Mouse (Mus musculus) cerebral cortex, adult 2 months (tissue): ENCODE data around the gene Zfp729a.

Experiments
- WGBS: fragments of 180-500 bp; shearing (Covaris S2); methylation state at CpG from one replicate; pipeline ENCODE4 v1.1.7; 2018; 5-methylcytosine and 5-hydroxymethylcytosine counted together

Gene Zfp729a

DNA sequence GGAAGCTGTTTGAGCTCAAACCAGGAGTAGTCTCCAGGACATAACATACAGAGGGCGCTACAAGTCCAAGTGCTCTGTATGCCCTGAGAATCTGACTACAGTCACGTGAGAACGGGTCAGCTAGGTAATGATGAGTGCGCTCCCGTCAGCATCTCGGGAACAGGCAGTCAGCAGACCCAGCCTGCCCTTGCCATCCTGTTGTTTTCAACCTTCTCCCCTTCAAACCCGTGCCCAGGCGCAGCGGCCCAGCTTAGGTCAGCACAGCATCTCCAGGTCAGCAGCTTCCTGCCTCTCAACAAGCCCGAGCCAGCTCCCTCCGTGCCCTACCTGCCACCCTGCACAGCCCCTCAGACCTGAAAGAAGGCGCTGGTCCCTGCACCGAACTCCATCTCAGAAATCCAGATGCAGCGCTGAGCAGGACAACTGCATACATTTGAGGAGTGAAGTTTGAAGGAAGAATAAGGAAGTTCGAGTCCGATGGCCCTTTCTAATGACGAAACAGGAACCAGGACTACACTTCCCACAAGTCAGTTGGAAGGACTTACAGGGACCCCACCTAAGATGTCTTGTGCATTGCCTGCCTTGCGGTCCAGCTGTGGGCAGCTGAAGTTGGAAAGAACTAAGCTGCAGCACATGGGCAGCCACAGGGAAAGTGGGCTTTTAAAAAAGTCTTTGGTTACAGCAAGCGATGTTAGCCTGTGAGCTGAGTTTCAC is at the start of gene Zfp729a, which contains the start of gene Gm49345:
Gene Zfp729a, minus strand, starts transcription at position 498 of the 714 bp plus-strand sequence.
Gene Gm49345, minus strand, starts transcription at position 476 of the 714 bp plus-strand sequence.
- WGBS, result under 1% methylated on average over 19 of the region's 19 CpGs

DNA sequence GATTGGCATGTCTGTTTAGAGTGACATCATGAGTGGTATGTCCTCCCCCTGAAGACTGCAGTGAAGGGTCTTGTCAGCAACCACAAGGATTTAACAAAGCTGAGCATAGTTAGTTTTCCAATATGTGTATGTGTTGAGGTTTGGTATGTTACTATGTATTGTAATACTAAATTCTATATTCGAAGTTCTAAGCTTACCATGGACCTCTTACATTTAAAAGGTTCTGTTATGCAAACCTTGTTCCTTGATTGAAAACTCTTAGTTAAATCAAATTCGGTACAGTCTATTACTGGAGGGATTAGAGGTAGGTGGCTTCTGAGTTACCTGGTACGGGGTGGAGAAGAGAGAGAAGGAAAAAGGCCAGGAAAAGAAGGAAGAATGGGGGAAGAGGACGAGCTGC is 49.4 kb upstream of the Zfp729a start, which contains the start of gene Zfp738:
Gene Zfp738, minus strand, starts transcription at position 101 of the 400 bp plus-strand sequence.
- 78% methylated on average over 4 of the region's 4 CpGs for WGBS

DNA sequence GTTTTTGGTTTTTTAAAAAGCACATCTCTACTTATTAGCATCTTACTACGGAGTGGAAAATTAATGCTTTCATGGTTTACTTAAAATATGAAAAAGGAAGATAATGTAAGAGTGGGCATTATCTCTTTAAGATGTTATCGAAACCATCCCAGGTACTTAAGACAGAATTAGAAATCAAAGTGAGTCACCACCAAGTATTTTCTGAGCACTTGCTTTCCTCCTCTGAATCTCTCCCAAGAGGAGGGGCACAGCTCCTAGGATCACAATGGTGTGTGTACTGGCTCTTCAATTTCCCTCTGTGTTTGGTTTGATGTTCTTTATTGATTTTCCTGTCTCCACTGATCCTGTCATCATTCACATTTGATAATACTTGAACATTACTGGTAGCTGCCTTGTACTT is 46.2 kb upstream of the Zfp729a start:
- WGBS, result 30% methylated on average over 2 of the region's 2 CpGs

DNA sequence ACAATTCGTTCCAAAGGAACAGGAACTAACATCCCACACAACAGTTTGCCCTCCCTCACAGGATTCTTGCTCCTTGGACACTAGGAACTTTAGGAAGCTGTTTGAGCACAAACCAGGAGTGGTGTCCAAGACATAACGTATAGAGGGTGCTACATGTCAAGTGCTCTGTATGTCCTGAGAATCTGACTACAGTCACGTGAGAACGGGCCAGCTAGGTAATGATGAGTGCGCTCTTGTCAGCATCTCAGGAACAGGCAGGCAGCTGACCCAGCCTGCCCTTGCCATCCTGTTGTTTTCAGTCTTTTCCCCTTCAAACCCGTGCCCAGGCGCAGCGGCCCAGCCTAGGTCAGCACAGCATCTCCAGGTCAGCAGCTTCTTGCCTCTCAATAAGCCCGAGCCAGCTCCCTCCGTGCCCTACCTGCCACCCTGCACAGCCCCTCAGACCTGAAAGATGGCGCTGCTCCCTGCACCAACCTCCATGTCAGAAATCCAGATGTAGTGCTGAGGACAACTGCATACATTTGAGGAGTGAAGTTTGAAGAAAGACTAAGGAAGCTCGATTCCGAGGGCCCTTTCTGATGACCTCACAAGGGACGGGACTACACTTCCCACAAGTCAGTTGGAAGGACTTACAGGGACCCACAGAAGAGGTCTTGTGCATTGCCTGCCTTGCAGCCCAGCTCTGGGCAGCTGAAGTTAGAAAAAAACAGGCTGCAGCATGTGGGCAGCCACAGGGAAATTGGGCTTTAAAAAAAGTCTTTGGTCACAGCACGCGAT is 45.6 kb upstream of the Zfp729a start:
- WGBS, result 2% methylated on average over 16 of the region's 16 CpGs

DNA sequence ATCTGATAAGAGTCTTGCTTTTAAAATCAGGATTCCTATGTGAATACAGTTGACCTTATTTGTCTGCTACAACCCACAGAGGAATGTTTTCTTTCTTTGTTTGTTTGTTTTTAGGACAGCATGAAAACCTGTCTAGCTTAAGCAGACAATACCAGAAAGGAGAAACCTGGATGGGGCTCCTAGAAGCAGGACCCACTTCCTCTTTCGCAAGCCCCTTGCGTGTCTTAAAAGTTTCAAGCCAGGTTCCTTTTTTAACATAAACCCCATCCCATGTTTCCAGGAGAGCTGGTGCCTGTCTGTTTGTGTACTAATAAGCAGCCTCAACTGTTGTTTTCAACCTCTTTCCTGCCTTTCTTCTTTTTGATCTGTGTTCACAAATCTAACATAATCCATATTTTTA is 37.3 kb upstream of the Zfp729a start:
- WGBS, result 87% methylated on average over 2 of the region's 2 CpGs

DNA sequence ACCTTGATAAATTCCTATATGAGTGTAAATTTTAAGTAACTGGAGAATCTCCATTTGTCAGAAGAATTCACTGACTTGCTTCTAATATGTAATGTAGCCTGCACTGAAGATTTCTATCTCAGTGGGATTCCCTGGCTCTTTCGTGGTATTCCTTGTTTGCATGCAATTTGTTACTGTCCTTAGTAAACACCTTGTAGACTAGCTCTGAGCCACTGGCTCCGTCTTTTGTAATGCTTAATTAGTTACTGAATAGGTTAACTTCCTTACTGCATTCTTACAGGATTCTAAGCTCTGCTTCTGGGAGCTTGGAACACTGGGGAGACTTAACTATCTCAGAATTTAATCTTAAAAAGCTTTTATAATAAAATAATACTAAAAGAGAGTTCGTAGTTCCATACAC is 14.9 kb upstream of the Zfp729a start:
- WGBS, result 39% methylated on average over 3 of the region's 3 CpGs

DNA sequence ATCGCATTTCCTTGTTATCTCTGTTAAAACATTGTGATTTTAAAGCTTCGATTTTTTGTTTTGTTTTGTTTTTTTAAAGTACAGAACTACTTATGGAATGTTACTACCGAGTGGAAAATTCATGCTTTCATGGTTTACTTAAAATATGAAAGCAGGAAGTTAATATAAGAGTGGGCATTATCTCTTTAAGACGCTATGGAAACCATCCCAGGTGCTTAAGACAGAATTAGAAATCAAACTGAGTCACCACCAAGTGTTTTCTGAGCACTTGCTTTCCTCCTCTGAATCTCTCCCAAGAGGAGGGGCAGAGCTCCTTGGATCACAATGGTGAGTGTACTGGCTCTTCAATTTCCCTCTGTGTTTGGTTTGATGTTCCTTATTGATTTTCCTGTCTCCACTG is 27.5 kb downstream of the Zfp729a start:
- WGBS, result 56% methylated on average over 4 of the region's 4 CpGs

DNA sequence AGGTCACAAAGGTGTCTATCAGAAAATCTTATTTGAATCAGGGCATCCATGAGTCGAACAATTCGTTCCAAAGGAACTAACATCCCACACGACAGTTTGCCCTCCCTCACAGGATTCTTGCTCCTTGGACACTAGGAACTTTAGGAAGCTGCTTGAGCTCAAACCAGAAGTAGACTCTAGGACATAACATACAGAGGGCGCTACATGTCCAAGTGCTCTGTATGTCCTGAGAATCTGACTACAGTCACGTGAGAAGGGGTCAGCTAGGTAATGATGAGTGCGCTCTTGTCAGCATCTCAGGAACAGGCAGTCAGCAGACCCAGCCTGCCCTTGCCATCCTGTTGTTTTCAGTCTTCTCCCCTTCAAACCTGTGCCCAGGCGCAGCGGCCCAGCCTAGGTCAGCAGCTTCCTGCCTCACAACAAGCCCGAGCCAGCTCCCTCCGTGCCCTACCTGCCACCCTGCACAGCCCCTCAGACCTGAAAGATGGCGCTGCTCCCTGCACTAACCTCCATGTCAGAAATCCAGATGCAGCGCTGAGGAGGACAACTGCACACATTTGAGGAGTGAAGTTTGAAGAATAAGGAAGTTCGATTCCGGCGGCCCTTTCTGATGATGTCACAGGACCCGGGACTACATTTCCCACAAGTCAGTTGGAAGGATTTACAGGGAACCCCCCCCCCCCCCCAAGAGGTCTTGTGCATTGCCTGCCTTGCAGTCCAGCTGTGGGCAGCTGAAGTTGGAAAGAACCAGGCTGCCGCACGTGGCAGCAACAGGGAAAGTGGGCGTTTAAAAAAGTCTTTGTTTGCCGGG is 28.3 kb downstream of the Zfp729a start, which contains the start of gene Zfp729b:
Gene Zfp729b, minus strand, starts transcription at position 642 of the 811 bp plus-strand sequence.
- WGBS, result 1% methylated on average over 20 of the region's 20 CpGs

DNA sequence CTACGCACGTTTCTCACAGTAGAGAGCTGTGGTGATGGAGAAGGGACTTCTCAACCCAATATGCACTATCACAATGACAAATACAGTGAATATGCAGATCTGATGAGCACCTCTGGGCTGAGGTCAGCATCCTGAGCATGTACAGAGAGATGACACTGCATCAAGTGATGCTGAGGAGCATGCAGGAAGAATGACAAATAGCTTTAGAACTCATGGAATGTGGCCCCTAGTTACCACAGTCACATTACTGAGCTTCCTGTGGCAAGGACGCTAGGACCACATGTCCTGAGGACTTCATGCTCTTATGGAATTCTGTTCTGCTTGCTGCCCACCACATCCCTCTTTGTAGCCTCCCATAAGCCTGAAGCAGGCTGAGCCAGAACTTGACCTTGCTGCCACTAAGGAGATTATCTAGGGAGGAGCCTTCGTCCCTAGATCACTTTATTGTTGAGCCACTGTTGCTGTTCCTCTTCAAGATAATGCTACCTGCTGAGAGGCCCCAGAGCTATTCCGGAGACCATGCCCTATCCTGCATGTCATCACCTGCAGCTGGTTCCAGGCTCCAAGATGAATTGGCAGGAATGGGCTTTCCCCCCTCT is 64.9 kb downstream of the Zfp729a start:
- 79% methylated on average over 5 of the region's 5 CpGs for WGBS
